Mouse (Mus musculus) G1E (cell line): ENCODE results near the gene Igfn1.

Source experiments
- CTCF ChIP-seq: IDR thresholded peaks from 2 replicates; pipeline ENCODE4 v1.5.1; 2012; ENCODE audit warnings: low read depth, low read length, inconsistent platforms, mixed read lengths
- GATA1 ChIP-seq: IDR thresholded peaks from 2 replicates; pipeline ENCODE4 v1.6.1; 2012; ENCODE audit warnings: borderline replicate concordance, low read length, inconsistent platforms, mixed read lengths
- GATA2 ChIP-seq: IDR thresholded peaks from 2 replicates; pipeline ENCODE4 v1.6.1; 2012; ENCODE audit warnings: low read depth, low read length, inconsistent platforms, borderline replicate concordance
- TAL1 ChIP-seq: conservative IDR thresholded peaks from 2 replicates; pipeline ENCODE4 v1.6.1; 2012; ENCODE audit warnings: low read depth, low read length, inconsistent platforms, mixed read lengths

GRCm38 (mm10) chr1:135989876-135990275, 16.3 kb downstream of the Igfn1 start:
- TF ChIP-seq CTCF = no peak
- no peak for TF ChIP-seq GATA1
- TF ChIP-seq GATA2 = no peak
- TF ChIP-seq TAL1 = no peak
